Mouse (Mus musculus) neural tube, embryonic 14.5 days (tissue): Measurements from ENCODE around the gene Samm50. TPM values are rescaled to one million over a fixed set of nuclear protein-coding genes. Genes with fewer than 3 reads are reported as not detected.
"Not testable (repeated sequence)": the region's sequence is repeated elsewhere in the genome, so short reads cannot be mapped to it uniquely, and the experiment has no call there.

Experiments
- ATAC-seq: fragments of 200-750 bp; cut with Nextera tagmentation; 2 replicates; pipeline ENCODE4 v1.8.0; 2017; ENCODE audit warnings: low read depth, mild to moderate bottlenecking, moderate TSS enrichment, moderate library complexity
- H3K27ac ChIP-seq: fragments of 300-500 bp; sonication (generic); 2 replicates; pipeline ENCODE4 v1.5.1; 2014; ENCODE audit warnings: low read depth, mild to moderate bottlenecking, control low read depth, low read length, moderate library complexity, mixed read lengths
- H3K27me3 ChIP-seq: fragments of 300-500 bp; sonication (generic); 2 replicates; pipeline ENCODE4 v1.6.1; 2014; ENCODE audit warnings: low read length; ENCODE audit not compliant: control insufficient read depth, insufficient read depth
- H3K36me3 ChIP-seq: fragments of 300-500 bp; sonication (generic); 2 replicates; pipeline ENCODE4 v1.6.1; 2014; ENCODE audit warnings: low read length, mixed read lengths; ENCODE audit not compliant: control insufficient read depth, insufficient read depth
- H3K4me1 ChIP-seq: fragments of 300-500 bp; sonication (generic); 2 replicates; pipeline ENCODE4 v1.6.1; 2014; ENCODE audit warnings: low read length; ENCODE audit not compliant: control insufficient read depth, insufficient read depth
- H3K4me2 ChIP-seq: fragments of 300-500 bp; sonication (generic); 2 replicates; pipeline ENCODE4 v1.6.1; 2014; ENCODE audit warnings: mild to moderate bottlenecking, low read depth, low read length, control low read depth
- H3K4me3 ChIP-seq: fragments of 300-500 bp; sonication (generic); 2 replicates; pipeline ENCODE4 v1.5.1; 2014; ENCODE audit warnings: low read depth, low read length, control low read depth, mixed read lengths
- H3K9ac ChIP-seq: fragments of 300-500 bp; sonication (generic); replicated peaks from 2 replicates; pipeline ENCODE4 v1.6.1; 2014; ENCODE audit warnings: low read depth, mild to moderate bottlenecking, control low read depth, low read length, mixed read lengths
- H3K9me3 ChIP-seq: fragments of 300-500 bp; sonication (generic); 2 replicates; pipeline ENCODE4 v1.6.1; 2016; ENCODE audit warnings: low read length; ENCODE audit not compliant: control insufficient read depth
- WGBS: fragments of 180-500 bp; shearing (Covaris S2); extraction: QIAGEN DNeasy Blood & Tissue Kit; methylation state at CpG from one replicate; pipeline ENCODE4 v1.1.7; 2014; 5-methylcytosine and 5-hydroxymethylcytosine counted together
- polyA plus RNA-seq: library from polyadenylated mRNA; unstranded; fragments of >200 nt; fragmentation: Nextera tagmentation; extraction: Ambion mirVana; gene quantifications from 2 replicates; pipeline ENCODE4 v1.2.1, GENCODE M21; 2014

The Samm50 gene
- polyA plus RNA-seq = 55.2 and 63.2 TPM in 2 replicates

- Histone ChIP-seq H3K9ac (peak within 1 kb of the TSS; percentile 78), H3K4me2 (peak within 1 kb of the TSS; percentile 73), H3K9me3 (no peaks in the 10 kb centered on the region), H3K36me3 (peaks cover 14% of the 10 kb centered on the region), H3K4me3 (peak within 1 kb of the TSS; percentile 94), H3K27ac (peak within 1 kb of the TSS; percentile 86), H3K4me1 (0 out of 2 replicates have a peak, but pooled peaks cover 4% of the 10 kb centered on the region), H3K27me3 (no peaks in the 10 kb centered on the region)
- ATAC-seq = peak; percentile 99
- 4% methylated on average over 46 of the region's 48 CpGs for WGBS
Observed at GRCm38 (mm10) chr15:84192058-84192791, at the start of gene Samm50. Gene Samm50 (plus strand): TSS chr15:84192241.

GRCm38 (mm10) chr15:84156158-84156557 is 35.9 kb upstream of the Samm50 start:
- no peaks in the 10 kb centered on the region for H3K36me3 ChIP-seq
- no peak overlapping the region for H3K4me3 ChIP-seq
- H3K4me2 ChIP-seq = no peak overlapping the region
- no peak for ATAC-seq
- no peaks in the 10 kb centered on the region for H3K4me1 ChIP-seq
- no peaks in the 10 kb centered on the region for H3K9me3 ChIP-seq
- no peak overlapping the region for H3K27ac ChIP-seq
- 83% methylated on average over 2 of the region's 2 CpGs for WGBS
- no peak overlapping the region for H3K9ac ChIP-seq
- no peaks in the 10 kb centered on the region for H3K27me3 ChIP-seq

- not testable (repeated sequence) for ATAC-seq, H3K4me1 ChIP-seq, H3K9me3 ChIP-seq, H3K9ac ChIP-seq, H3K4me2 ChIP-seq, H3K4me3 ChIP-seq, H3K36me3 ChIP-seq, H3K27ac ChIP-seq, H3K27me3 ChIP-seq
- WGBS = 84% methylated on average over 6 of the region's 6 CpGs
Observed at GRCm38 (mm10) chr15:84157530-84157929, 34.5 kb upstream of the Samm50 start.

- Histone ChIP-seq H3K36me3 (no peaks in the 10 kb centered on the region), H3K9ac (no peak overlapping the region), H3K4me3 (no peak overlapping the region), H3K4me2 (no peak overlapping the region), H3K4me1 (no peaks in the 10 kb centered on the region), H3K9me3 (no peaks in the 10 kb centered on the region), H3K27me3 (no peaks in the 10 kb centered on the region), H3K27ac (no peak overlapping the region)
- ATAC-seq = no peak
- 80% methylated on average over 6 of the region's 6 CpGs for WGBS
Observed at GRCm38 (mm10) chr15:84161871-84162270, 30.2 kb upstream of the Samm50 start.

GRCm38 (mm10) chr15:84166818-84167217 is 25.2 kb upstream of the Samm50 start:
- Histone ChIP-seq H3K4me2 (peak overlapping the region; percentile 94), H3K27me3 (no peaks in the 10 kb centered on the region), H3K4me3 (no peak overlapping the region; the same call in 1 of the 2 replicates), H3K4me1 (peaks cover 10% of the 10 kb centered on the region; the same call in 1 of the 2 replicates), H3K9ac (no peak overlapping the region), H3K9me3 (no peaks in the 10 kb centered on the region), H3K27ac (peak overlapping the region; percentile 80; the same call in 1 of the 2 replicates), H3K36me3 (no peaks in the 10 kb centered on the region)
- WGBS = 66% methylated on average over 6 of the region's 6 CpGs
- ATAC-seq = no peak

- peak; percentile 96 for ATAC-seq
- Histone ChIP-seq H3K4me1 (peaks cover 10% of the 10 kb centered on the region; the same call in 1 of the 2 replicates), H3K27me3 (no peaks in the 10 kb centered on the region), H3K27ac (peak within 1 kb of the TSS; percentile 80), H3K4me3 (peak within 1 kb of the TSS; percentile 53), H3K9me3 (no peaks in the 10 kb centered on the region), H3K9ac (peak within 1 kb of the TSS; percentile 71), H3K36me3 (no peaks in the 10 kb centered on the region), H3K4me2 (peak within 1 kb of the TSS; percentile 94)
- under 1% methylated on average over 28 of the region's 28 CpGs for WGBS
Observed at GRCm38 (mm10) chr15:84167600-84167999, 24.4 kb upstream of the Samm50 start, which contains the start of gene Pnpla3. Gene Pnpla3 (plus strand): TSS chr15:84167837.

GRCm38 (mm10) chr15:84168170-84169161 is 23.6 kb upstream of the Samm50 start:
- Histone ChIP-seq H3K4me1 (peaks cover 10% of the 10 kb centered on the region; the same call in 1 of the 2 replicates), H3K4me3 (peak overlapping the region; percentile 53), H3K4me2 (peak overlapping the region; percentile 94), H3K36me3 (no peaks in the 10 kb centered on the region), H3K9ac (peak overlapping the region; percentile 71), H3K9me3 (no peaks in the 10 kb centered on the region), H3K27ac (peak overlapping the region; percentile 80), H3K27me3 (no peaks in the 10 kb centered on the region)
- peak; percentile 53 for ATAC-seq
- WGBS = under 1% methylated on average over 28 of the region's 28 CpGs

GRCm38 (mm10) chr15:84169511-84169910 is 22.5 kb upstream of the Samm50 start:
- ATAC-seq = no peak
- Histone ChIP-seq H3K9me3 (no peaks in the 10 kb centered on the region), H3K4me1 (peaks cover 10% of the 10 kb centered on the region; the same call in 1 of the 2 replicates), H3K36me3 (no peaks in the 10 kb centered on the region), H3K9ac (no peak overlapping the region), H3K27me3 (no peaks in the 10 kb centered on the region), H3K27ac (no peak overlapping the region), H3K4me2 (no peak overlapping the region; the same call in 1 of the 2 replicates), H3K4me3 (no peak overlapping the region)
- WGBS = 82% methylated on average over 1 of the region's 1 CpGs
